Mouse (Mus musculus) heart, adult 2 months (tissue): ENCODE results near the gene Shld2. TPM values are rescaled to one million over a fixed set of nuclear protein-coding genes. Genes with fewer than 3 reads are reported as not detected.

ENCODE experiments used
- DNase-seq, 2 experiments: peaks; one replicate each; pipeline ENCODE4 v3.0.0; 2021
- H3K27ac ChIP-seq: fragments of 200-600 bp; 2 replicates; pipeline ENCODE4 v1.8.1; 2022
- H3K27me3 ChIP-seq: fragments of 200-500 bp; 2 replicates; pipeline ENCODE4 v1.6.1; 2012; ENCODE audit warnings: mild to moderate bottlenecking, low read length, inconsistent platforms, mixed read lengths; ENCODE audit not compliant: control insufficient read depth, insufficient read depth
- H3K36me3 ChIP-seq: fragments of 200-500 bp; 2 replicates; pipeline ENCODE4 v1.6.1; 2012; ENCODE audit warnings: low read length, inconsistent platforms; ENCODE audit not compliant: control insufficient read depth, insufficient read depth
- H3K4me1 ChIP-seq: fragments of 200-500 bp; 2 replicates; pipeline ENCODE4 v1.6.1; 2011; ENCODE audit warnings: low read length; ENCODE audit not compliant: control insufficient read depth, insufficient read depth
- H3K4me3 ChIP-seq: fragments of 200-600 bp; 2 replicates; pipeline ENCODE4 v1.8.1; 2022
- H3K79me2 ChIP-seq: fragments of 200-500 bp; replicated peaks from 2 replicates; pipeline ENCODE4 v1.6.1; 2012; ENCODE audit warnings: mild to moderate bottlenecking, inconsistent platforms, low read length, moderate library complexity, mixed read lengths; ENCODE audit not compliant: control insufficient read depth, insufficient read depth
- H3K9ac ChIP-seq: fragments of 200-500 bp; 2 replicates; pipeline ENCODE4 v1.6.1; 2012; ENCODE audit warnings: low read depth, mild to moderate bottlenecking, control low read depth, inconsistent platforms, low read length, mixed read lengths
- CTCF ChIP-seq: fragments of 200-600 bp; IDR thresholded peaks from 2 replicates; pipeline ENCODE4 v1.8.1; 2022; ENCODE audit warnings: antibody characterized with exemption, mild to moderate bottlenecking, moderate library complexity
- EP300 ChIP-seq: fragments of 200-500 bp; IDR thresholded peaks from 2 replicates; pipeline ENCODE4 v1.6.1; 2011; ENCODE audit warnings: low read depth, low read length, control low read depth; ENCODE audit not compliant: insufficient read depth
- POLR2A ChIP-seq: fragments of 200-500 bp; IDR thresholded peaks from 2 replicates; pipeline ENCODE4 v1.6.1; 2011; ENCODE audit warnings: mild to moderate bottlenecking, low read depth, low read length, control low read depth; ENCODE audit not compliant: insufficient read depth
- WGBS: fragments of 180-500 bp; shearing (Covaris S2); methylation state at CpG from one replicate; pipeline ENCODE4 v1.1.7; 2018; 5-methylcytosine and 5-hydroxymethylcytosine counted together
- intact Hi-C: fragments of 180-260 bp; cut with DNase I; formaldehyde crosslinking; loops from one replicate; pipeline ENCODE4 v1.15.1; 2025
- polyA plus RNA-seq: library from polyadenylated mRNA; depleted of rRNA; stranded (reverse); fragments of >200 nt; gene quantifications from 2 replicates; pipeline ENCODE4 v1.2.3, GENCODE M21; 2012
- total RNA-seq, 2 experiments: library from RNA; stranded (reverse); gene quantifications; 2 replicates each; pipeline ENCODE4 v1.2.3; 2021

Gene Shld2
- total and polyA plus RNA-seq, 3 experiments, result 2.4 to 9.9 (median 7.8) TPM

- 95% methylated on average over 3 of the region's 3 CpGs for WGBS
- DNase-seq, result no peak
- Histone ChIP-seq H3K9ac (no peak overlapping the region), H3K4me3 (no peak overlapping the region), H3K27me3 (no peaks in the 10 kb centered on the region), H3K27ac (no peak overlapping the region), H3K79me2 (no peaks in the 10 kb centered on the region), H3K4me1 (no peaks in the 10 kb centered on the region), H3K36me3 (no peaks in the 10 kb centered on the region)
- intact Hi-C loops, result no loop called here
- TF ChIP-seq CTCF (no peak), POLR2A (no peak), EP300 (no peak)
Measured at GRCm38 (mm10) chr14:34289259-34290015, 20.9 kb downstream of the Shld2 start.

- H3K27me3 ChIP-seq, result no peaks in the 10 kb centered on the region
- H3K27ac ChIP-seq, result no peak overlapping the region
- intact Hi-C loops, result no loop called here
- 59% methylated on average over 2 of the region's 2 CpGs for WGBS
- H3K4me3 ChIP-seq, result no peak overlapping the region
- no peak for DNase-seq
- no peaks in the 10 kb centered on the region for H3K79me2 ChIP-seq
- no peaks in the 10 kb centered on the region for H3K36me3 ChIP-seq
- TF ChIP-seq CTCF (no peak), EP300 (no peak), POLR2A (no peak)
- H3K4me1 ChIP-seq, result no peaks in the 10 kb centered on the region
- no peak overlapping the region for H3K9ac ChIP-seq
Measured at GRCm38 (mm10) chr14:34288396-34288795, 21.9 kb downstream of the Shld2 start.

GRCm38 (mm10) chr14:34281736-34282269 lies 28.5 kb downstream of the Shld2 start:
- H3K4me1 ChIP-seq, result no peaks in the 10 kb centered on the region
- intact Hi-C loops, result no loop called here
- H3K9ac ChIP-seq, result no peak overlapping the region
- no peak for TF ChIP-seq CTCF
- TF ChIP-seq POLR2A, result no peak
- no peak for TF ChIP-seq EP300
- no peak for DNase-seq
- WGBS, result 88% methylated on average over 5 of the region's 5 CpGs
- H3K27ac ChIP-seq, result no peak overlapping the region
- H3K27me3 ChIP-seq, result no peaks in the 10 kb centered on the region
- no peak overlapping the region for H3K4me3 ChIP-seq
- H3K36me3 ChIP-seq, result no peaks in the 10 kb centered on the region
- no peaks in the 10 kb centered on the region for H3K79me2 ChIP-seq

- Histone ChIP-seq H3K79me2 (no peaks in the 10 kb centered on the region), H3K27ac (no peak overlapping the region), H3K9ac (no peak overlapping the region), H3K27me3 (no peaks in the 10 kb centered on the region), H3K4me3 (no peak overlapping the region), H3K4me1 (no peaks in the 10 kb centered on the region), H3K36me3 (no peaks in the 10 kb centered on the region)
- TF ChIP-seq POLR2A (no peak), EP300 (no peak), CTCF (no peak)
- intact Hi-C loops, result no loop called here
- no peak for DNase-seq
- 85% methylated on average over 2 of the region's 2 CpGs for WGBS
Measured at GRCm38 (mm10) chr14:34280798-34281197, 29.5 kb downstream of the Shld2 start.

GRCm38 (mm10) chr14:34279726-34280125 lies 30.6 kb downstream of the Shld2 start:
- no peak for DNase-seq
- H3K4me1 ChIP-seq, result no peaks in the 10 kb centered on the region
- no peaks in the 10 kb centered on the region for H3K79me2 ChIP-seq
- no peak overlapping the region for H3K27ac ChIP-seq
- 34% methylated on average over 4 of the region's 4 CpGs for WGBS
- no peak overlapping the region for H3K9ac ChIP-seq
- no peaks in the 10 kb centered on the region for H3K36me3 ChIP-seq
- TF ChIP-seq POLR2A (no peak), CTCF (no peak), EP300 (no peak)
- intact Hi-C loops, result no loop called here
- H3K27me3 ChIP-seq, result no peaks in the 10 kb centered on the region
- H3K4me3 ChIP-seq, result no peak overlapping the region

GRCm38 (mm10) chr14:34275225-34275624 lies 35.1 kb downstream of the Shld2 start:
- H3K27me3 ChIP-seq, result no peaks in the 10 kb centered on the region

More at GRCm38 (mm10) chr14:34275225-34275624, 35.1 kb downstream of the Shld2 start:
- H3K4me3 ChIP-seq, result no peak overlapping the region
- H3K79me2 ChIP-seq, result no peaks in the 10 kb centered on the region
- no peak for DNase-seq
- no peaks in the 10 kb centered on the region for H3K36me3 ChIP-seq
- no peaks in the 10 kb centered on the region for H3K4me1 ChIP-seq
- 83% methylated on average over 4 of the region's 4 CpGs for WGBS
- intact Hi-C loops, result no loop called here
- no peak for TF ChIP-seq CTCF
- H3K27ac ChIP-seq, result no peak overlapping the region
- H3K9ac ChIP-seq, result no peak overlapping the region
